Mouse (Mus musculus) left cerebral cortex, adult 18-20 months (tissue): Measurements from ENCODE around the gene Pnma1. TPM values are rescaled to one million over a fixed set of nuclear protein-coding genes. Genes with fewer than 3 reads are reported as not detected.

Experiments
- DNase-seq, 2 experiments: peaks; one replicate each; pipeline ENCODE4 v3.0.0; 2021 to 2022; ENCODE audit warnings: low spot score in 2 of 2, mixed read lengths in 1 of 2
- total RNA-seq, 2 experiments: library from RNA; stranded (reverse); gene quantifications; 2 replicates each; pipeline ENCODE4 v1.2.3; 2021

Gene Pnma1
- total RNA-seq, 2 experiments from 2014 or later: 4.2 to 6.9 TPM

DNA sequence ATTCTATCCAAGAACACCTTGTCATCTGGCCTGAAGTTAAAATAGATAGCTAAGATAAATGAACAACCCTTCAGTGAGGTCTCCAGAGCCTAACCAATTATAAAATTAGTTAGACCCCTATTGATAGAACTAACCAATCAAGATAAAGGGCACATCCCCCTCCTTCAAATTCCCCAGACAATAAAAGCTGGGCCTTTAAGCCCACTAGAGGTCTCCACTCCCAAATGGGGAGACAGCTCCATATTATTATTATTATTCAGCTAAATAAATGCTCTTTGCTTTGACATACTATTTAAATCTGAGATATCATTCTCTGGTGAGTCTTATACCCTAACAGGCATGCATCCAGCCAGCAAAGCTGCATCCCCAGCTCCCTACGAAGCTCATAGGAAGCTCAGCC, 38.4 kb downstream of the Pnma1 start:
- no peak for DNase-seq

DNA sequence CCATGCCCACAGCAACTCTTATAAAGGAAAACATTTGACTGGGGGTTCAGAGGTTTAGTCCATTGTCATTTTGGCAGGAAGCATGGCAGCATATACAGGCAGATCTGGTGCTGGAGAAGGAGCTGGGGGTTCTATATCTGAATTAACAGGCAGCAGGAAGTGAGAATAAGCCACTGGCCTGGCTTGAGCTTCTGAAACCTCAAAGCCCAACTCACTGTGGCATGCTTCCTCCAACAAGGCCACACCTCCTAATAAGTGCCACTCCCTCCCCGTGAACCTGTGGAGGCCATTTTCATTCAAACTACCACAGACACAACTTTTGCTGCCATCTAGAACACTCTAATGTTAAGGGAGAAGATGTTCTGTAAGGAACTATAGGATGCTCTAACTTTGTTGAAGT, 40.6 kb downstream of the Pnma1 start:
- no peak for DNase-seq

DNA sequence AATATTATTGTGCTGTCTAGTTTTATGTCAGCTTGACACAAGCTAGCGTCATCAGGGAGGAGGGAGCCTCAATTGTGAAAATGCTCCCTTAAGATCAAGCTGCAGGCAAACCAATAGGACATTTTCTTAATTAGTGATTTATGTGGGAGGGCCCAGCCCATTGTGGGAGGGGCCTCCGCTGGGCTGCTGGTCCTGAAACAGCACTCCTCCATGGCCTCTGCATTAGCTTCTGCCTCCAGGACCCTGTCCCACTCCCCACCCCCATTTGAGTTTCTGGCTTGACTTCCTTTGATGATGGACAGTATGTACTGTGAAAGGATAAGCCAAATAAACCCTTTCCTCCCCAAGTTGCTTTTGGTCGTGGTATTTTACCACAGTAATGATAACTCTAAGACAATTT, 41.3 kb downstream of the Pnma1 start:
- DNase-seq: no peak

DNA sequence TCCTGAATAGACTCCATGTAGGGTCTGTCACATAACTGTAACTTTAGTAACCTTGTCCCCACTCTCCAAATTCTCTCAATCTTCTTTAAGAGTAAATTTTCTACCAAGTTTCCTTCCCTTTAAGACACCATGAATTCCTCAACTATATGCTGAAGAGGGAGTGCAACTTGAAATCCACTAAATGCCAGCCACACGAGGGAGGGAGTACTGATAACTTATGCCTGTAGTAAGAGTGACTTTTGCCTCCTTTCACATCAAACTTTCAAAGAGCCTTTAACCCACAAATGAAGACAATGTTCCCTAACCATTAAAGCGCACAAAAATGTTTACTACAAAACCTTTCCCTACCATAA, 46.8 kb downstream of the Pnma1 start:
- DNase-seq: no peak

DNA sequence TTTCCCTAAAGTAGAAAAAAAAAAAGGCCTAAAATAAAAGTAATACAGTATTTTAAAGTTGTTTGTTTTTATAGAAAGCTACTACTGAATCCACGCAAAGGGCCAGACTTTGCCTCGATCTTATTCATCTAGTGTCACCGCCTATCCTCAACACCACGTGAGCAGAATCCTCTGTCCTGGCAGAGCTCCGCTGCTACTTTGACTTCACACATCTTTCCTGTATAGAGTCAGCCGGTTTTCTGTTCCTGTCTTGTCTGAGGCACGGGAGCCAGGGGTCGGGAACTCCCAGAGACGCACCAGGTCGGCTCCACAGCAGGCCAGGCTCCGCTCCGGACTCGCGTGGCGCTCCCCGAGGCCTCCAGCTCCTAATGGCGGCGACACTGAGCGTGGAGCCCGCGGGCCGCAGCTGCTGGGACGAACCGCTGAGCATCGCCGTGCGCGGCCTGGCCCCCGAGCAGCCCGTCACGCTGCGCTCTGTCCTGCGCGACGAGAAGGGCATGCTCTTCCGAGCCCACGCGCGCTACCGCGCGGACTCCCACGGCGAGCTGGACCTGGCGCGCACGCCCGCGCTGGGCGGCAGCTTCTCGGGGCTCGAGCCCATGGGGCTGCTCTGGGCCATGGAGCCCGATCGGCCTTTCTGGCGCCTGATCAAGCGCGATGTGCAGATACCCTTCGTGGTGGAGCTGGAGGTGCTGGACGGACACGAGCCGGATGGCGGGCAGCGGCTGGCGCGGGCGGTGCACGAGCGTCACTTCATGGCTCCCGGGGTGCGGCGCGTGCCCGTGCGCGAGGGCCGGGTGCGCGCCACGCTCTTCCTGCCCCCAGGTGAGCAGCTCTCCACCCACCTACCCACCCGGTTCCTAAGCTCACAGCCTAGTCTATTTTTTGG, 47.4 kb downstream of the Pnma1 start, which contains the start of gene Acot6:
TSS of gene Acot6 (plus strand) at position 51 of the 889 bp plus-strand sequence.
- peak; percentile 36 to 39 for DNase-seq

DNA sequence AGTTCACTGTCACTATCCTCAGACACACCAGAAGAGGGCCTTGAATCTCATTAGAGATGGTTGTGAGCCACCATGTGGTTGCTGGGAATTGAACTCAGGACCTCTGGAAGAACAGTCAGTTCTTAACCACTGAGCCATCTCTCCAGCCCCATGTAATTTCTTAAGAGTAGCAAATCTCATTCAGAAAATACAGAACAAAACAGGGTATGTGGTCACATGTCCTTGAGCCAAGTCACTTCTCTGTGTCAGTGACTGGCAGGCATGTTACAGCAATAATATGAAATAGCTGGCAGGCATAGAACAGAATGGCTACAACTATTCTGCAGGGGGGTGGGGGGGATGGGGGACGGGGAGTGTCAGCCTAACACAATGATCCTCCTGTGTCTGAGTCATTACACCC, 48.2 kb downstream of the Pnma1 start:
- DNase-seq: no peak

DNA sequence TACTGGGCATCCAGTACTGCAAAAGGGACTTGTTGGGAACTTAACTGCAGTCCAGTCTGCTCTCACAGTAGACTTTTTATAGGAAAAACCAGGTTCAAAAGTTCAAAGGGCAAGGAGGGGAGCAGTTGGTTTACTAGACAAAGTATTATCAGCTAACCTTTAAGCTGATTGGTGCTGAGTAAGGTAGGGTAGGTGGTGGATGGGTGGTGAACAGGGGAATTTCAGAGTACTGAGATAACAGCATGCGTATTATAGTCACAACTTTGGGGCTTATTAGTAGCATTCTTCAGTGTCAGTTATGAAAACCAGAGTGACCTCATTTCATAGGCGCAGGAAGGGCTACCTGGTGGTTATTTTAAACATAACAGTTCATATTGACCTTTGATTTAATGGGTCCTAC, 48.7 kb downstream of the Pnma1 start:
- DNase-seq: no peak

Other genes starting within 250 kb of the Pnma1 start
- gene Numb, start 226.6 kb downstream of the Pnma1 start, total RNA-seq: 10 to 100 TPM; 69.9 to 76.2 TPM
- gene Riox1, start 197.9 kb downstream of the Pnma1 start, total RNA-seq: 10 to 100 TPM; 18.0 to 20.1 TPM
- gene Heatr4, start 163.6 kb downstream of the Pnma1 start, total RNA-seq: not detected
- 10 to 100 TPM in 1 of 2 experiments, 1 to 10 TPM in 1; 9.9 to 10.9 TPM for gene Acot2, start 160.6 kb downstream of the Pnma1 start, total RNA-seq
- 10 to 100 TPM; 15.4 to 17.8 TPM for gene Acot1, start 139.0 kb downstream of the Pnma1 start, total RNA-seq
- gene Acot4, start 110.1 kb downstream of the Pnma1 start, total RNA-seq: 1 to 10 TPM; 2.4 to 2.7 TPM
- gene Gm49366, start 109.6 kb downstream of the Pnma1 start, total RNA-seq: 1 to 10 TPM in 1 of 2 experiments, not detected in 1; 1.5 TPM
- 1 to 10 TPM; 3.0 to 3.8 TPM for gene Acot3, start 96.3 kb downstream of the Pnma1 start, total RNA-seq
- 1 to 10 TPM; 5.7 to 6.6 TPM for gene Acot5, start 79.2 kb downstream of the Pnma1 start, total RNA-seq
- gene Acot6, start 47.8 kb downstream of the Pnma1 start, total RNA-seq: 1 to 10 TPM; 4.3 TPM
- gene Dnal1, start 34.1 kb downstream of the Pnma1 start, total RNA-seq: 10 to 100 TPM; 90.2 to 94.7 TPM
- 10 to 100 TPM; 18.2 to 19.8 TPM for gene Elmsan1, start 70.4 kb upstream of the Pnma1 start, total RNA-seq
- gene Ptgr2, start 136.7 kb upstream of the Pnma1 start, total RNA-seq: 10 to 100 TPM; 34.1 to 43.7 TPM
- 10 to 100 TPM; 33.4 to 37.1 TPM for gene Zfp410, start 168.4 kb upstream of the Pnma1 start, total RNA-seq
- gene Coq6, start 213.2 kb upstream of the Pnma1 start, total RNA-seq: 10 to 100 TPM; 26.0 to 26.8 TPM
- gene Fam161b, start 213.3 kb upstream of the Pnma1 start, total RNA-seq: 10 to 100 TPM; 11.9 to 14.8 TPM